Mouse (Mus musculus): ENCODE measurements around the gene Fbxl18.

- TF ChIP-seq POLR2A (IDR thresholded peaks at IDR 0.05; ENCODE audit: extremely low read depth, insufficient read depth, low read length) (no peak), CTCF (IDR thresholded peaks at IDR 0.05; ENCODE audit: extremely low read depth, insufficient read depth, low read length) (0 out of 2 replicates have a peak, but pooled peaks have one; percentile 5)
Observed at GRCm38 (mm10) chr5:142856408-142856807, 38.8 kb downstream of the Fbxl18 start.
